Mouse (Mus musculus): ENCODE results near the gene Kcnj9.

DNA sequence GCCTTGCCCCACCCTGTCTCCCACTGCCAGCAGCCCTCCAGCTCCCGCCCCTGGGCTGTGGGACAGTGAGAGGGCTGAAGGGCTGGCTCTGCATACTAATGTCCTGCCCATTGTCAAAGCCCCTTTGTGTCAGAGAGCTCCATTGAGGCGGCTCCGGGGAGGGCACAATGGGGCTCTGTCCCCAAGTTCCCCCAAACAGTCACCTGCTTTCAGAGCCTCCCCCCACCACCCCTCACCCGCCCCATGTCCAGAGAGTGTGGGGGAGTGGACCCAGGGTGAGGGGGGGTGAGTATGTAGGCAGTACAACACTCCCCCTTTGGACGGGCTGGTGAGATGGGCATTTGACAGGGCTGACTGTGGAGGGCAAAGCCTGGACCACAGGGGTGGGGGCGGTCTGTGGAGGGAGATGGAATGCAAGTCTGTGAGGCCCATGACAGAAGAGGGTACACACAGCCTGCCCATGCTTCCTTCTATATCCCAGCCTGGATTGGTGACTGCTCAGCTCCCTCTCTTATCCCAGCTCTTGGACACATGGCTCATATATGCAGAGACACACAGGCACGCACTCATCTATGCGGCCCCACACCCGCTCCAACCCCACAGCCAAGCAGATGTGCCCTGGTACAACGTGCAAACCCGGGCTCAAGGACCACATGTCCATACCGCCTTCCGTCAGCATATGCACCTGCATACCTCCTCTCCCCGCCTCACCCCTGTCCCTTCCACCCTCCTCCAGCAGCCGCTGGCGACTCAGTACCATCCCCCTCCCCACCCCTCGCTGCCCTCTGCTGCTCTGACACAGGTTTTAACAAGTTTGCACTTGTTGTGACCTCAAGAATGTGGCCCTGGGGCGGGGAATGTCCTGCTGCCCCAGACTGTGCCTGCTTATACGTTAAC is 21.0 kb upstream of the Kcnj9 start:
- TF ChIP-seq CTCF (IDR thresholded peaks at IDR 0.05; ENCODE audit: low read depth): no peak
- TF ChIP-seq EP300 (optimal IDR thresholded peaks at IDR 0.05): no peak
